Mouse (Mus musculus) limb, embryonic 15.5 days (tissue): ENCODE measurements around the gene Castor2. TPM values are rescaled to one million over a fixed set of nuclear protein-coding genes. Genes with fewer than 3 reads are reported as not detected.
A peak's percentile ranks its signal among the peaks of the same experiment; 100 is the strongest.

Experiments
- ATAC-seq: fragments of 200-750 bp; cut with Nextera tagmentation; 2 replicates; pipeline ENCODE4 v1.8.0; 2017; ENCODE audit warnings: low read depth, moderate TSS enrichment; ENCODE audit not compliant: insufficient number of reproducible peaks, low FRiP score, low TSS enrichment
- H3K27ac ChIP-seq: fragments of 300-500 bp; sonication (generic); 2 replicates; pipeline ENCODE4 v1.5.1; 2015; ENCODE audit warnings: moderate library complexity, mild to moderate bottlenecking, inconsistent platforms
- H3K27me3 ChIP-seq: fragments of 300-500 bp; sonication (generic); 2 replicates; pipeline ENCODE4 v1.6.1; 2015; ENCODE audit warnings: inconsistent platforms
- H3K36me3 ChIP-seq: fragments of 300-500 bp; sonication (generic); 2 replicates; pipeline ENCODE4 v1.6.1; 2015; ENCODE audit warnings: inconsistent platforms
- H3K4me1 ChIP-seq: fragments of 300-500 bp; sonication (generic); 2 replicates; pipeline ENCODE4 v1.6.1; 2015; ENCODE audit warnings: inconsistent platforms
- H3K4me2 ChIP-seq: fragments of 300-500 bp; sonication (generic); 2 replicates; pipeline ENCODE4 v1.6.1; 2015; ENCODE audit warnings: mild to moderate bottlenecking, inconsistent platforms
- H3K4me3 ChIP-seq: fragments of 300-500 bp; sonication (generic); 2 replicates; pipeline ENCODE4 v1.5.1; 2015; ENCODE audit warnings: mild to moderate bottlenecking, inconsistent platforms
- H3K9ac ChIP-seq: fragments of 300-500 bp; sonication (generic); 2 replicates; pipeline ENCODE4 v1.6.1; 2015; ENCODE audit warnings: inconsistent platforms
- H3K9me3 ChIP-seq: fragments of 300-500 bp; sonication (generic); 2 replicates; pipeline ENCODE4 v1.6.1; 2016; ENCODE audit warnings: inconsistent platforms
- WGBS: fragments of 180-500 bp; shearing (Covaris S2); methylation state at CpG from one replicate; pipeline ENCODE4 v1.1.7; 2015; 5-methylcytosine and 5-hydroxymethylcytosine counted together
- polyA plus RNA-seq: library from polyadenylated mRNA; unstranded; fragments of >200 nt; fragmentation: Nextera tagmentation; extraction: Ambion mirVana; gene quantifications from 2 replicates; pipeline ENCODE4 v1.2.1, GENCODE M21; 2015

Castor2 gene
- polyA plus RNA-seq, 1 experiment from 2014 or later = 8.5 TPM

DNA sequence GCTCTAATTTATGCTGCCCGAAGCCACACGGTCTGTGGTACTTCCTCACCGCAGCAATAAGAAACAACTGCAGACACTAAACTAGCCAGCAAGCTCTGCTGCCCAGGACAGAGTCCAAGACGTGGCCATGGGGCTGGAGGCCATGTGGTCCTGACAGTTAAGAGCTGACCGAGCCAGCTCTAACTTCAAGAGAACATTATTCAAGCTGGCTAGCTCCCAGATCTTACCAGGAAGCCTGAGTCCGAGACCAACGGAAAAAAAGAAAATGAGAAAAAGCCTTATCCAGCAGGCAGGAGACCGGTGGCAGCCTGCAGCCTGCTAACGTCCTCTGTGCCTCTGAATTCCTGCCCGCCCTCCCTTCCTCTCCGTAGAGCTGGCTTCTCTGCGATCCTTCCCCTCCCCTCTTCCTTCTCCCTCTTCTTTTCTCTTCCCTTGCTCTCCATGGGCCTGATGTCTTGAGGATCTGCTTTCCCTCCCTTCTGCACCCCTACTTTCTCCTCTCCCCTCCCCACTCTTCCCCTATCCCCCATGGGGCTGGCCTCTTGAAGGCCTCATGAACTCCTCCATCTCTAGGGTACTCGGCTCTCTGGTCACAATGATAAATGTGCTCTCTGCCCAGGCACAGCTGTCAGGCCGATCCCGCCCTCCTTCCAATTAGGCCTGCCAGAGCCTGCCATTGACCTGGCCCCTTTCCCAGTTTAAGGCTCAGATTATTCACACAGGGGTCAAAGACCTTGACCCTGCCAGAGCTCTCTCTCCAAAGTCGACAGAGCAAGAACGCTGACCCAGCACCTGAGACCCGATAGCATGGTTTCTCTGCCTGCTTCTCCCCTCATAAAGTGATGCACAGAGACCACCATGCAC is 18.6 kb upstream of the Castor2 start:
- Histone ChIP-seq H3K4me2 (peak overlapping the region; percentile 2; the same call in 1 of the 2 replicates), H3K36me3 (no peaks in the 10 kb centered on the region), H3K9ac (no peak overlapping the region), H3K9me3 (no peaks in the 10 kb centered on the region), H3K27ac (0 out of 2 replicates have a peak overlapping the region, but pooled peaks have one; percentile 2), H3K4me3 (no peak overlapping the region), H3K4me1 (peaks cover 10% of the 10 kb centered on the region), H3K27me3 (no peaks in the 10 kb centered on the region)
- WGBS = 16% methylated on average over 18 of the region's 18 CpGs
- ATAC-seq = 0 out of 2 replicates have a peak, but pooled peaks have one; percentile 46

GRCm38 (mm10) chr5:134085227-134085626 is 14.3 kb upstream of the Castor2 start:
- no peak overlapping the region for H3K4me3 ChIP-seq
- no peaks in the 10 kb centered on the region for H3K27me3 ChIP-seq

GRCm38 (mm10) chr5:134085887-134086639 is 13.4 kb upstream of the Castor2 start:
- Histone ChIP-seq H3K4me1 (peaks cover 2% of the 10 kb centered on the region), H3K27me3 (no peaks in the 10 kb centered on the region), H3K36me3 (no peaks in the 10 kb centered on the region)

More at GRCm38 (mm10) chr5:134085227-134085626, 14.3 kb upstream of the Castor2 start:
- Histone ChIP-seq H3K9me3 (no peaks in the 10 kb centered on the region), H3K27ac (no peak overlapping the region), H3K4me2 (no peak overlapping the region), H3K9ac (no peak overlapping the region), H3K4me1 (peaks cover 10% of the 10 kb centered on the region), H3K36me3 (no peaks in the 10 kb centered on the region)
- WGBS = 70% methylated on average over 4 of the region's 4 CpGs
- no peak for ATAC-seq

DNA sequence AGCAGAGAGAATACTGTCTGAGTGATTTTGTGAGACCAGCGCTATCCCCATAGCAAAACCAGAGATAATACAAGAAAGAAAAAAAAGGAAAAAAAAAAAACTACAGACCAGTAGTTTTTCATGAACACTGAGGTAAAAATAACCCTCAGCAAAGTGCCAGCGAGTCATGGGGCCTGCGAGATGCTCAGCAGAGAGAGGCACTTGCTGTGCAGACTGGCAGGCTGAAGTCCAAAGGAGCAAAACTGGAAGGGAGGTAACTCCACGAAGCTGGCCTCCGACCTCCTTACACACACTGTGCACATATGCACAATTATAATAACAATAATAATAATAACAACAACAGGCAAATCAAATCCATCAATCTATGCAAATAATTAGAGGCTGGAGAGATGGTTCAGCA is 12.3 kb upstream of the Castor2 start:
- WGBS = 79% methylated on average over 5 of the region's 5 CpGs
- ATAC-seq = no peak
- no peak overlapping the region for H3K4me3 ChIP-seq
- no peaks in the 10 kb centered on the region for H3K27me3 ChIP-seq
- H3K4me1 ChIP-seq = no peaks in the 10 kb centered on the region
- H3K9ac ChIP-seq = no peak overlapping the region
- no peak overlapping the region for H3K27ac ChIP-seq
- H3K36me3 ChIP-seq = no peaks in the 10 kb centered on the region
- H3K9me3 ChIP-seq = no peaks in the 10 kb centered on the region
- no peak overlapping the region for H3K4me2 ChIP-seq

More at GRCm38 (mm10) chr5:134085887-134086639, 13.4 kb upstream of the Castor2 start:
- ATAC-seq = no peak
- 80% methylated on average over 3 of the region's 3 CpGs for WGBS
- Histone ChIP-seq H3K27ac (no peak overlapping the region), H3K4me2 (no peak overlapping the region), H3K9ac (no peak overlapping the region), H3K4me3 (no peak overlapping the region), H3K9me3 (no peaks in the 10 kb centered on the region)

- WGBS = 89% methylated on average over 2 of the region's 2 CpGs
These were observed 3.7 kb upstream of the Castor2 start for GRCm38 (mm10) chr5:134095766-134096165.

GRCm38 (mm10) chr5:134098341-134098902 is 1.1 kb upstream of the Castor2 start:
- WGBS = 50% methylated on average over 13 of the region's 13 CpGs
- H3K36me3 ChIP-seq = no peaks in the 10 kb centered on the region
- no peaks in the 10 kb centered on the region for H3K27me3 ChIP-seq
- H3K4me2 ChIP-seq = peak overlapping the region; percentile 90
- H3K27ac ChIP-seq = no peak overlapping the region
- peak overlapping the region; percentile 51; the same call in 1 of the 2 replicates for H3K9ac ChIP-seq
- peak overlapping the region; percentile 74 for H3K4me3 ChIP-seq
- H3K9me3 ChIP-seq = no peaks in the 10 kb centered on the region
- H3K4me1 ChIP-seq = peaks cover 25% of the 10 kb centered on the region
- ATAC-seq = no peak

More at GRCm38 (mm10) chr5:134095766-134096165, 3.7 kb upstream of the Castor2 start:
- Histone ChIP-seq H3K27ac (no peak overlapping the region), H3K4me1 (peaks cover 13% of the 10 kb centered on the region), H3K4me2 (no peak overlapping the region), H3K9me3 (no peaks in the 10 kb centered on the region), H3K4me3 (no peak overlapping the region), H3K9ac (no peak overlapping the region), H3K36me3 (no peaks in the 10 kb centered on the region), H3K27me3 (no peaks in the 10 kb centered on the region)
- ATAC-seq = no peak

- under 1% methylated on average over 17 of the region's 17 CpGs for WGBS
- Histone ChIP-seq H3K9ac (peak overlapping the region; percentile 51), H3K27me3 (no peaks in the 10 kb centered on the region), H3K9me3 (no peaks in the 10 kb centered on the region), H3K4me2 (peak overlapping the region; percentile 90), H3K4me3 (peak overlapping the region; percentile 74), H3K27ac (peak overlapping the region; percentile 74), H3K4me1 (peaks cover 25% of the 10 kb centered on the region), H3K36me3 (no peaks in the 10 kb centered on the region)
- no peak for ATAC-seq
These were observed 535 bp upstream of the Castor2 start for GRCm38 (mm10) chr5:134098976-134099375.

DNA sequence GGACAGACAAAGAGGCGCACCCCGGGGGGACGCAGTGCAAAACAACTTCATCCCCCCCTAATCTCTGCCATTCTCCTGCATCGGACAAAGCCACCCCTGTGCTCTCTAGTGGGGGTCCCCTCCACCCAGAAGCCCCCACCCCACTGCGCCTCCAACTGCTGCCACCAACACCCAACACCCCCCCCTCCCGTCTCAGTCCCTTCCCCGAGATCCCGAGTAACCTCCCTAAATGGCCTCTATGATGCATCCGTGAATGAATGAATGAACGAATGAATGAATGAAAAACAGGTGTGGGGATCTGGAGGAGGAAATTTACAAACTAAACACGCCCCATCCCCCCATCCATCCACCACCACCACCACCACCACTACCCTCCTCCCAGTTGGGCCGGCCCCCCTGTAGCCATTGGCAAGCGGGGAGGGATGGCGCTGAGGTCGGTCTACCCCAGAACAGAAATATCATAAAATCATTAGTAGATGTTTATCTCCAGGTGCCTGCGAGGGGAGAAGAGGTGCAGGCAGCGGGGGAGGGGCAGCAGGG is 791 bp downstream of the Castor2 start:
- Histone ChIP-seq H3K36me3 (no peaks in the 10 kb centered on the region), H3K9me3 (no peaks in the 10 kb centered on the region), H3K4me3 (peak overlapping the region; percentile 74), H3K4me1 (peaks cover 25% of the 10 kb centered on the region), H3K27me3 (no peaks in the 10 kb centered on the region), H3K4me2 (peak overlapping the region; percentile 90), H3K9ac (peak overlapping the region; percentile 71), H3K27ac (no peak overlapping the region)
- WGBS = 2% methylated on average over 17 of the region's 17 CpGs
- no peak for ATAC-seq

- no peak overlapping the region for H3K27ac ChIP-seq
- peaks cover 25% of the 10 kb centered on the region for H3K4me1 ChIP-seq
- no peaks in the 10 kb centered on the region for H3K36me3 ChIP-seq
- no peaks in the 10 kb centered on the region for H3K9me3 ChIP-seq
- no peaks in the 10 kb centered on the region for H3K27me3 ChIP-seq
- WGBS = 69% methylated on average over 5 of the region's 5 CpGs
- H3K4me2 ChIP-seq = no peak overlapping the region
- H3K9ac ChIP-seq = no peak overlapping the region
- no peak for ATAC-seq
- no peak overlapping the region for H3K4me3 ChIP-seq
These were observed 1.8 kb downstream of the Castor2 start for GRCm38 (mm10) chr5:134101322-134101721.

DNA sequence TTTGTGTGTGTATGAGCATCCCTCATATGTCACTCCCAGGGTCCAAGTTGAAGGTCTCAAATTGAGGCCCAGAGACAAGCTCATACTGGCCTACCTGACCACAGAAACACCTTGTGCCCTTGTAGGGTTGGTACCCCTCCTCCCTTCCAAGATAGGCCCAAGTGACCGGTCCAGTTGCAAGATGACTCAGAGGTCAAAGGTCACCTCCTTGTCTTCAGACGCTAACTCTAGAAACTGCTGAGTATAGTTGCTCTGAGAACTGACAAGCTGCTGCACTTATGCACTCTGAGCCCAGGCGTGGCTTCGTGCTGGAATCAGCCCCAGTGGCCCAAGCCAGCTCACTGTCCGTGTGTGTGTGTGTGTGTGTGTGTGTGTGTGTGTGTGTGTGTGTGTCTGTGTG is 2.4 kb downstream of the Castor2 start:
- H3K27me3 ChIP-seq = no peaks in the 10 kb centered on the region
- H3K4me3 ChIP-seq = no peak overlapping the region
- ATAC-seq = no peak
- no peak overlapping the region for H3K4me2 ChIP-seq
- H3K4me1 ChIP-seq = peaks cover 25% of the 10 kb centered on the region
- no peak overlapping the region for H3K27ac ChIP-seq
- no peaks in the 10 kb centered on the region for H3K9me3 ChIP-seq
- H3K36me3 ChIP-seq = no peaks in the 10 kb centered on the region
- no peak overlapping the region for H3K9ac ChIP-seq
- WGBS = 35% methylated on average over 5 of the region's 5 CpGs

- Histone ChIP-seq H3K4me3 (no peak overlapping the region), H3K4me2 (no peak overlapping the region), H3K27me3 (no peaks in the 10 kb centered on the region), H3K9ac (no peak overlapping the region), H3K27ac (no peak overlapping the region), H3K4me1 (peaks cover 25% of the 10 kb centered on the region), H3K9me3 (no peaks in the 10 kb centered on the region), H3K36me3 (no peaks in the 10 kb centered on the region)
- 65% methylated on average over 6 of the region's 6 CpGs for WGBS
- no peak for ATAC-seq
These were observed 3.2 kb downstream of the Castor2 start for GRCm38 (mm10) chr5:134102720-134103119.
